Mouse (Mus musculus): ENCODE measurements around the gene Hdac11.
A peak's percentile ranks its signal among the peaks of the same experiment; 100 is the strongest.

GRCm38 (mm10) chr6:91139846-91140245, 16.6 kb upstream of the Hdac11 start:
- TF ChIP-seq POLR2A (IDR thresholded peaks at IDR 0.05; ENCODE audit: insufficient read depth, low read length) (no peak), CTCF (IDR thresholded peaks at IDR 0.05; ENCODE audit: low read depth, low read length) (peak; percentile 92), EP300 (IDR thresholded peaks at IDR 0.05; ENCODE audit: insufficient read depth, low read depth, low read length) (no peak)
